Mouse (Mus musculus) megakaryocyte-erythroid progenitor cell, adult 5-6 weeks (primary cell): Measurements from ENCODE around the gene Smtn. TPM values are rescaled to one million over a fixed set of nuclear protein-coding genes. Genes with fewer than 3 reads are reported as not detected.

Experiments
- ATAC-seq: replicated peaks from 2 replicates; pipeline ENCODE4 v1.8.0; 2016; ENCODE audit warnings: mild to moderate bottlenecking, inconsistent platforms; ENCODE audit not compliant: severe bottlenecking, poor library complexity, low FRiP score, low TSS enrichment
- total RNA-seq, 2 experiments: library from RNA; stranded (forward) in 1 of 2; stranded (reverse) in 1 of 2; fragments of 200-1000, 215-1000 nt in 1 of 2; fragments of >200 nt in 1 of 2; fragmentation: Nextera tagmentation in 1 of 2; gene quantifications; 2 replicates each; pipeline ENCODE4 v1.2.3; 2014 to 2017

Gene Smtn
- total RNA-seq, 2 experiments from 2014 or later: 1.3 to 4.1 TPM

DNA sequence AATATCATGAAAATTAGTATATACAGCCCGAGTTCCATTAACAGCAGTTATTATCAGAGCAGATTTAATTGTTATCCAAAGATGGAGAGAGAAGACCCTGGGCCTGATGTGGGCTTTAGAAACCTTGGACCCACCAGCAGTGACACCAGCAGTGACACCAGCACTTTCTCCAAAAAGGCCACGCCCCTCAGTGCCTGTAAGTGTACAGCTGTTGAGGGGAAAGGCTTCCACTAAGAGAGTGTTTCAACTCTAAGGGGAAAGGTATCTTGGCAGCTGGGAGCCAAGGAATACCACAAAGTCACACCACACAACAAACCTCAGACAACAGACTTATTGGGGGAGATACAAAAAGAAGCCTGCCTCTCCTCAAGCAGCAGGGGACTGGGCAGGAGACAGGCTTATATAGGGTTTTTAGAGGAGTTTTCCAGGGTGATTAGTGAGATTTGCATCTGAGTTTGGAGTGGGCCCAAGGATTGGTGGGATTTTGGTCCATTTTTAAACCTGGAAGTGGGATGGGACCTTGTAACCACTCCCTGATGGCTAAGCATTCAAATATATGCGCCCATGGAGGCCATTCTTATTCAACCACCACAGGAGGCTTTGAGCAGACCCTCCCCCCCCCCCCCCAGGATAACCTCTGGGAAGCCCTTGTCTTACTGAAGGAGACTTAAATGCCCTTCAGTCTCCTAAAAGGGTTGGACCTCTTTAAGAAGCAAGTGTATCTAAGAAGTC, 8.3 kb upstream of the Smtn start:
- ATAC-seq: no peak

DNA sequence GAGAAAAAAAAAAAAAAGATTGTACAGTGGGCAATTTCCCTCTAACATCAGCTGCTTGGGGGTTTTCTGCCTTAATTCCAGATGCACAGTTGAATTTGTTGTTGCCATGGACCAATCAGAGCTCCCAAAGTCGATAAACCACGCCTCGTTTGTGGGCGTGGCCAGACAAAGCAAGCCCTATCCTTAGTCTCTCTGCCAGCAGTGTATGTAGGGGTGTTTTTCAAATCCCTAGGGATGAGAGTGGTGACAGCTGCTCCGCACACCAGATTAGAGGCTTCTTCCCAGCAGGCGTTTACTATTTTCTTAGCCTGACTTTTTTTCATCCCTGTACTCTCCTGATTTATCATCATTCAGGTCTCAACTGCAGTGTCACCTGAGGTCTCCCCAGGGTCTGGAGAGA, 7.6 kb upstream of the Smtn start:
- ATAC-seq: no peak

DNA sequence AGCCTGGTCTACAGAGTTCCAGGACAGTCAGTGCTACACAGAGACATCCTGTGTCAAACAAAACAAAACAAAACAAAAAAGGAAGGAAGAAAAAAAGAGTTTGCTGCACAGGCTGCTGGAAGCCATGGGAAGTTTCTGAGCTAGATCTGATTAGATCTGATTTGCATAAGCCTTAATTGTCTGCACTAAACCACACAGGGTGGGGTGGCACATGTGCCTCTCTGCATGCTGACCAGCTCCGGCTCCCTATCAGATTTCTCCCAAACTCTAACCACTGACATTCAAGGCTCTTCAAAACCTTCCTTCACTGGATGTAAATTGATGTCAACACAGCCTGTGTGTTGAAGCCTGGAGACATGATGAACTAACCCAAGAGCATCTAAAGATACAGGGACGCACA, 6.6 kb upstream of the Smtn start:
- ATAC-seq: no peak; the same call in 1 of the 2 replicates

DNA sequence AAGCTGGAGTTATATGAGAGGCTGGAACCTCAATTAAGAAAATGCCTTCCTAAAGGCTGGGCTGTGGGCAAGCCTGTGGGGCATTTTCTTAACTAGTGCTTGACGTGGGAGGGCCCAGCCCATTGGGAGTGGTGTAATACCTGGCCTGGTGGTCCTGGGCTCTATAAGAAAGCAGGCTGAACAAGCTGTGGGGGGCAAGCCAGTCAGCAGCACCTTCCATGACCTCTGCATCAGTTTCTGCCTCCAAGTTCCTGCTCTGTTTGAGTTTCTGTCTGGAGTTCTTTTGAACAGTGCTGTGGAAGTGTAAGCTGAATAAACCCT, 5.8 kb upstream of the Smtn start:
- no peak for ATAC-seq

DNA sequence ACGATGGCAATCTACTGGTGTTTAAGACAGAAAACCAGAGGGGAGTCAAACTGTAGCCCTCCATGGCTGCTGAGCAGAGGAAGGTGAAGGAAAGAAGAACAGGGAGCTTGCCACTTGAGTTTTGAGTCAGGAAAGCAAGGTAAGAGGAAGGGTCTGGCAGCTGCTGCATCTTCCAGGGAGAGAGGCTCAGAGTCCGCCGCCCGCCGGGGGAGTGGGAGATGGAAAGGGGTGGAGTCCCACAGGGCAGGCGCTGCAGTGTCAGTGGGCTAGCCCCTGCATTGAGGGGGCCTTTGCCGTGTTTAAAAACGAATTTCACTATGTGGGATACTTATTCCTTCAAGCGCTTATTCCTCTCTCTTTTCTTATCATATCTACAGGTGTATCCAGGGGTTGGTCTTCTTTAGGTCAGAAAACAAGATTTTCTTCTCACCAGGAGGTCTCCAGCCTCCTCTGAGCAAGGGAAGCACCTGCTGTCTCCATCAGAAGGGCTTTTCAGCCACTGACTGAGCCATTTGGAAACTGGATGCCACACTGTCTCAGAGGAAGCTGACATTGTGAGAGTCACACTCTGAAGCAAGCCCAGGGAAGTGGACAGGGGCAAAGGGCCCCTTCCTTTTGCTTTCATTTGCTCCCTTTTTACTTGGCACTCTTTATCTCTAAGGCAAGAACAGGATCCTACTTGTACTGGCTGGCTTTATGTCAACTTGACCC, 5.3 kb upstream of the Smtn start:
- ATAC-seq: no peak

DNA sequence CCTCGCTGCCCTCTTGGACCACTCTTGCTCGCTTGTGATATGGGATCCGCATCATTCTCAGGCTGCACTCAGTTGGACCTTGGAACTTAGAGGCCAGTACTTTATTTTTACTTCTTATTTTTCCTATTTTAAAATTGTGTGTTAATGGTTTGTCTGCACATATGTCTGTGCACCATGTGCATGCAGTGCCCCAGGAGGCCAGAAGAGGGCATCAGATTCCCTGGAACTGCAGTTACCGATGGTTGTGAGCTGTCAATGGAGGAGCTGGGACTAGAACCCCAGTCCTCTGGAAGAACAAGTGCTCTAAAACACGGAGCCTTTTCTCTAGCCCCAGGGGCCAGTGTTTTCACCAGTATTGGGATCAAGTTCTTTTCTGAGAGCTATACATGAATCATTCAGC, 4.0 kb upstream of the Smtn start:
- ATAC-seq: no peak

DNA sequence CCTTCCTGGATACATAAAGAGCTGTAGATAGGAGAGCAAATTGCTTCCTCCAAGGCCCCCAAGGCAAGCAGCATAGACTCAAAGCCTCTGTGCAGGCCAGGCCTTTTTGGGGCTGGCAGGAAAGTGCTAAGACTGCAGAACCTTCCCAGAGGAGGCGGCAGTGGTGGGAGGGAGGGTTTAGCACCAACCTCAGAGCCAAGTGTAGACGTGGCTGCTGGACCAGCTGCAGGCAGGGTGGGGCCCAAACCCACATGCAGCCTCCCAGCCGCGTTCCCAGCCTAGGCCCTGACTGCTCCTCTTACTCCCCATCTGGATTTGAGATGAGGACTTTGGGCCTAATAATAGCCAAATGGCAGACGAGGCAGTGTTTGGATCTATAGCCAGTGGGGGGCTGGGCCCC, 2.6 kb upstream of the Smtn start:
- no peak for ATAC-seq

DNA sequence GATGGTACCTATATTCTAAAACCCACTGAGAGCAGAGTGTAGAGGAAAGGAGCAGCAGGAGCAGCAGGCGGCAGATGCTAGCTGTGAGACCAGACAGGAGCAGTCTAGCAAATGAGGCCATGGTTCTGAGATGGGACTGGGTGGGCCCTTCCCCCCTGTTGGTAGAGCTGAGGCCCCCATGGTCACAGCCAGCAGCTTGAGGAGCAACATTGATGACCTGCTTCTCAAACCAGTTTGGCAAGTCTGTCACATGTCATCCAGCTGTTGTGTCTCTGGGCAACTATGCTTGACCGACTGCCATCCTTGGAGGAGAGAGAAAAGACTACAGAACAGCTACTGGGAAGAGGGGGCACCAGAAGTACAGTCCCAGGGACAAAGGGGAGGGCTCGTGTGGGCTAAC, 1.5 kb upstream of the Smtn start:
- no peak for ATAC-seq

DNA sequence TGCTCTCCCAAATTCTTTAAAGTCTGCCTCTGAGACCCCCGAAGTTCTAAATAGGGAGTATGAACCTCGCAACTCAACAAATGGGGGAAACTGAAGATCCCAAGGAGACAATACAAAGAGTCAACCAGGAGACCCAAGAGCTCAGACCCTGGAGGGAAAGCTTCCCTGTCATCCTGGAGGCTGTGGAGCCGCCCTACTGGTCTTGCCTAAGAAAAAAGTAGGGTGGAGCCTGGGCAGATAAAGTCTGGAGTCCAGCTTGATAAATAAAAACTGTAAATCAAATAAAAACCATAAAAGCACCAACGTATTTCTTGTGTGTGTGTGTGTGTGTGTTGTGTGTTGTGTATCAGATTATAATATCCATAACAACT, 601 bp downstream of the Smtn start:
- no peak for ATAC-seq

DNA sequence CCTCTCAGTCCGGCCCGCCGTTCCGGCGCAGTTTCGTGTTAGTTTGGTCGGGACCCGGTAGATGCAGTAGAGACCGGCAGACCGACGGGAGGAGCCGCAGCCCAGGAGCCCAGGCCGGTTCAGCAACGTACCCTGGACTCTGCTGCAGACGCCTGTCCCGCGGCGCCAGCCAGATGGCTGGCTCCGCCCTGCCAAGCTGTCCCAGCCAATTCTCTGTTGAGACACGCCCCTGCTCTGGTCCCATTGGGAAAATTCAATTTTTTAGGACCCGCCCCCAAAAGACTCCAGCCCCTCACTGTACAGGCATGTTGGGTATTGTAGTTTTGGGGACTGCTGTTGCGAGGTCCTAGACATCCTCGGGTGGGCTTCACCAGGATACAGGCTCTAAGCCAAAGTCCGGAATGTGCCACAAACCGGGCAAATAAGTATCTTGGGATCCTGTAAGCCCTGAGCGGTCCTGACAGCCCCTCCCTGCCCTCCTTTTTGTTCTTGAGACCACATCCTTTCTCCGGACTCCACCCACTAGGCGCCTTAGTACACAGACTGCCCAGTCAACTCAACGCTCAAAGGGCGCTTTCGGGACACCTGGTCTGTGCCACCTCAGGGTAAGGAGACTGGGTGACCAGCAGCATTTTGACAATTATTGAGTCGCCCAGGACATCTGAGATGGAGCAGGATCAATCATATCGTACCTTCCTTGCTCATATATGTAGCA, 1.1 kb downstream of the Smtn start:
- peak; percentile 83 for ATAC-seq

DNA sequence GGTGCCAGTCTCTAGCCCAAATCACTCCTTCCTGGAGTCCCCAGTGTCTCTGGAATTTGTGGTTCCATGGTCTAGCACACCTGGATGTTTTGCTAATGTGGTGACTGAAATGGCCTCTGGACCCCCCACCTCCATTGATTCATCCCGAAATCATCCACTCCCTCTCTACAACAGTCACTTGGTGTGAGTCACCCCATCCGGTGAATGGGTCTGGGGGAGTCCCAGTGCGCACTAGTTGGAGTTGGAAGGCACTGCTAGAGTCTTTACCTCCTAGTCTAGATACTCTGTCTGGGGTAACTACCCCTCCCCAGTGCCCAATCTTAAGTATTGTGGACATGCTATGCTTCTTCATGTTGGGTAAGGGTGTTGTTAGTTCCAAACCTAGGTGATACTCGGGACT, 2.1 kb downstream of the Smtn start:
- no peak for ATAC-seq

DNA sequence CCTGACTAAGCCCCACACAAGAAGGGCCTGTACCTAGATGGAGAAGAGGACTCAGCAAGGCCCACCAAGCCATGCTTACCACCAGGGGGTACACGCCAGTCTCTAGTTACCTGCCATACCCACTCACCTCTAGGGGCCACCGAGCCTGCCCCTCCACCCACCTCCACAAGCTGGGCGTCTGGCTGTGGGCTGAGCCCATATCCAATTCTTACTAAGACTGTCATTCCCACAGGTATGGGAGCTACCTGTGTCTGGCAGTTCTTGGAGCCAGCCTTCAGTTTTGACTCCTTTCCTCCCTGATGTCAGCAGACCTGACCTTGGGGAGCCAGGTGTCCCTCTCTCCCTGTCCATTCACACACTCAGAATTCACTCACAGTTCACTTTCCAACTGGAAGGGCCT, 2.7 kb downstream of the Smtn start:
- no peak for ATAC-seq

DNA sequence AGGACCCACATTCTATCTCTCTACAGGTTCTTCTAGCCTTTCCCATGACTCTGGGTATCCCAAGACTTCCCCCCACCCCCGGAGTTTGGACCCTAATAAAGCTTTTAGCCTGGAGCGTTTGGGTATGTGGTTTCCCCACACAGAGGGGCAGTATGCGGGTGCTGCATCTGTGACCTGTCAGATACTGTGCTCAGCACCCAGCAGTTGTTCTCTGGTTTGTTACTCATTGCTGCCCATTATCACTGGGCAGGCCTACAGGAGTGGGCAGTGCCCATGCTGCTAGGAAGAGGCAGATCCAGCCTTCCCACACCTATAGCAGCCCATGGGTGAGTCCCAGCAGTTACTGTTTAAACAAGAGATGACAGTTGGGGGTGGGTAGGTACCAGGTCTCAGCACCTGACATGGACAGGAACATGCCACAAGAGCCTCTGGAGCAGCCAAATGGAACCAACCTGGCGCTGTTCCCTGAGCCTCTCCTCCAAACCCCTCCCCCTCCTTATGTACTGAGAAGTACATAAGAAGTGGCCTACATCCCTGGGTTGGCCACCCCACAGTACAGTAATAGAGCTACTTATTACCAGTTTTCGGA, 3.6 kb downstream of the Smtn start:
- no peak for ATAC-seq

DNA sequence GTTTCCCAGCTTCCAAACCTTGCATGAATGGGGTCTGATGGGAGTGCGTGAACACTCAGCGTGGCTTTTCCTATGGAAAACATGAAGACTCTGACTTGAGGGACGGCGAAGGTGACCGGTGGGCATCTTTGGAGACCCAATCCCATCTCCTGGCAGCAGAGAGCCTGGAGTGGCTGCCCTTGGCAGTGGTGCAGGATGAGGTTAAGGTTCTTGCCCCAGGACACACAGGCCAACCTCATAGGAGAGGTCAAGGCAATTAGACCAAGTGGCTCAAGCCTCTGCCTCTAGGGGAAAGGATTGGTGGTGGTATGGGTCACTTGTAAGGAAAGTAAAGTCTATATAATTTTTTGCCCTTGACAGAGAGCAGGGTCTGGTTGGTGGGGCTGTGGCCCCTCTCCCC, 4.3 kb downstream of the Smtn start:
- ATAC-seq: no peak

DNA sequence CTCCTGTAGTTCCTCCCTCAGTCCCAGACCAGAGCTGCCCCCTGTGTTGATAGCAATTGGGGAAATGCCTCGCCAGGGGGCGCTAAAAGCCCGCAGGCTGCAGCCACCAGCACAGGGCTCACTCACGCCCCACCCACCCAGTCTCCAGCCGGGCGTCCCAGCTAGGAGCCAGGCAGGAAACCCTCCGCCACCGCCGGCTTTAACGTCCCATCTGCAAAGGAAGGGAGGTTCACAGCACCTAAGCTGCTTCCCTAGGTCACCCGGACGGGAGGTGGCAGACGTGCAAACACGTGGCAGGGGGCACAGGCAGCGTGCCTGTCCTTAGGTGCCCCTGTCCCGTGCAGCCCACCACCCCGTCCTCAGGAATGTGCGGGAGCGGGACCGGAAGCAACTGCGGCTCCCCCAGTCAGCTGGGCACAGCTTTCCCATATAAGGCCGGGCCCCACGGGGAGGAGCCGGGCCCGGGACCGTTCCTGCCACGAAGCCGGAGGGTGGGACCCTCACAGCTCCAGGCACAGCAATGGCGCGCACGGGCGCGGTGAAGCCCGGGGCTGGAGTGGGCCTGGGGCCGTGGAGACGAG, 4.9 kb downstream of the Smtn start:
- ATAC-seq: peak; percentile 72

DNA sequence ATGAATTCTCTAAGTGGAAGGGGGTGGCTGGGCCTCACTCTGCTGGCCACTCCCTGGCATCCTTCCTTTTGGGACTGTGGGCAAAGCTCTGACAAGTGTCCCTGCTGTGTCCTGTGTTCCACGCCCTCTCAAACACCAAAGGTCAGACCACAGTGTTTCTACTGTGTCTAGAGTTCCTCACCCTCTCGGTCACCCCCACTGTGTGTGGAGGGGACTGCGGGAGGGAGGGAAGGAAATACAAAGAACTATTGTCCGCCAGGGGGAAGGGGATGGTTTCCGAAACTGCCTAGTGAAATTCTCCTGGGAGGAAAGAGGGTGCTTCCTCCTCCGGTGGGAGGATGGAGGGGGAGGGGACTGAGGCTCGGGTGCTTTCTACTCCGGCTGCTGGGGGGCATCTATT, 5.5 kb downstream of the Smtn start:
- peak; percentile 4; the same call in 1 of the 2 replicates for ATAC-seq

DNA sequence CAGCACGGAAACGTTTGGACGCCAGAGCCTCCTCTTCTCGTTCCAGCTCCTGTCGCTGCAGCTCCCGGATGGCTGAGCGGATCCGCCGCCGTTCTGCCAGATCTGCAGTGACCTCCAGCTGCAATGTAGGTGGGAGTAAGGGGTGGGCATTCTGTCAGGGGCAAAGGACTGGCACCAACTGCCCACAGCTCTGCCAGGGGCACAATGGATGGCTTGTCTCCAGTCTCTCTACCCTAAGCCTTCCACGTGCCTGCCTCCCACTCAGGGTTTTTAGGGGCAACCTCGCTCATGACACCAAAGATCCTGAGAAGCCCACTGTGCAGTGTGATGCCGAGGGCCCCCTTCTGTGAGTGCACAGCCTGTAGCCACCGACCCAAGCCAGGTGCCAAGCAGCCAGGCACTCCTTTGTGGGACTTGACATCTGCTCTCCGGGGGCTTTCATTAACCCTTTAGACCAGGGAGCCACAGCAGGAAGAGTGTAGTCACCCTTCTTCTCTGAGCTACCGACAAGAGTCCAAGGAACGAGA, 6.9 kb downstream of the Smtn start:
- ATAC-seq: no peak

DNA sequence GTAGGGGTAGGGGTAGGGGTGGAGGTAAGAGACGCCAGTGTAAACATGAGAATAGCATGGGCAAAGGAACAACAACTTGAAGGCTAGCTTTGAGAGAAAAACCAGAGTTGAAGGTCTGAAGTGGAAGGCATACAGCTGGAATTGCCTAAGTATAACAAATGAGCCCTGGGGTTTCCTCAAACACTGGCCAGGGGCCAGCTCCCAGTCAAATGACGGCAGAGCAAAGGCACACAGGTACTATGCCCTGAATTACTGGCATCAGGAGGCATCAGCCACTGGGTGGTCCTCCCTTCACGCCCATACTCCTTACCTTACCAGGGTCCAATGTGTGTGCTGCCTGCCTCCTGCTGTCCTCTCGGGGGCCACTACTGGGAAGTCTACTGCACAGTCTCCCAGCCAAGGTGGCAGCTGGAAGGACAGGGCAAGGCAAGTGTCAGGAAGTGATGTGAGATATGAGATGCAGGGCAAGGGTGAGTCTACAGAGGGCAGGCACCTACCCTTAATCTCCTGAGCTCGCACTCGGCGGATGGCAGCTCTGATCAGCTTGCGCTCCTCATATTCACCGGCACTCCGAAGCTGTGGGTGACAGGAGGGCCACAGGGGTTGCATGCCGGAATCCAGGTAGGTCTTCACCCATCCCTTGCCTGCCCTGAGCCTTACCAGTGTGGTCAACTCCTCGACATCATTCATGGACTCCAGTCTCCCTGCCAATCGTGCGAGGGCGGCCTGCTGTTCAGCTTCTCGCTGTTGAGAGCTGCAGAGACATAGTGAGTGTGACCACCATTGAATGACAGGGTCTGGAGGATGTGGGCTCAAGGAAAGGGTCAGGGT, 8.1 kb downstream of the Smtn start:
- ATAC-seq: no peak

DNA sequence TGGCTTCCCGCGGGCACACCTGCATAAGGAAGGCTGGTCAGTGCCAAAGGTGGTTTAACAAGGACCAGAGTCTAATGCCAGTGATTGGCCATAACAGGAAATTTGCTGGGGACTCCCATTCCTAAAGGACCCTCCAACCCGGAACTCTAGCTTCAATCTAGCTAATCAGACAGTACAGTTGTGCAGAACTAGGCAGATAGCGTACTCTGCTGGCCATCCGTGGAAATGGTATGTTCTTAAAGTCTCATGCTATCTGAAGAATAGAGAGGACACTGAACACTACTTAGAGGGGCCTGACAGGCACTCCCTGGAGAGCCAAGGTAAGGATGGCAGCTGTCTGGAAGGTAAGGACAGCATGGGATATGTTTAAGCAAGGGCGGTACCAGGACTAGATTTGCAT, 8.8 kb downstream of the Smtn start:
- ATAC-seq: no peak
